ENCODE assay signal across 29 mouse cellular contexts in the genomic region with DNA sequence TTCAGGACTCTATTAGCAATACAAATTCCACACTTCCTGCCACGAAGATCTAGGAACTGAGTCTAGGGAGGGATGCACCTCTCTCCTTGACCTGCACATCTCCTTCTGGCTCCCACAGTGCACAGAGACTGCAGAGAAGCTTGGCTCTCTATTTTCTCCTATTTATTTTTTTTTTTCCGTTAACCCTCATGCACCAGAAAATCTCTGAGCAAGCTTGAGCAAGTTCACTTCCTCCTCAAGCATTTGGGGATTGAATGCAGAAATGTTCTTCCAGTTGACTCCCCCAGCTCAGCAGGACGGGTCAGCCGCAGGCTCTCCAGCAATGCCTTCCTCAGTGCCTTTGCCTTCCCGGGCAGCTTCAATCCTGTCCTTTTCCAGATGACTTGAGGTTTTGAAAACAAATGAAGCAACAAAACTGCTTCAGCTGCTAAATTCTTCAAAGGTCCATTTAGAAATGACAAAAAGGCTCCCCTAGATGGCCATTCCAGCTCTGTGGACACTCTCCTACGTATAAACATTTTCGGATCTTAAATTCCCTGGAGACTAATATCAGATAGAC.
DNase-seq lines count a peak whose midpoint lies in the region; ATAC-seq and TF ChIP-seq lines count a peak whose summit lies in the region.
"Had no signal": no experiment of that assay in that cellular context is flagged by ENCODE, and none has a peak within 500 bp of the region (broad histone marks: within the 10 kb centered on the region; RNA-seq: fewer than 3 reads in every experiment).

No protein-coding gene starts in this region.

- no peak for TF ChIP-seq EP300 in CH12.LX (IDR thresholded peaks at IDR 0.05; ENCODE audit: low read length)

- dilution Hi-C loops in CH12.LX (cut with MboI; ENCODE audit: extremely low pct_ligation_motif_present, extremely low pct_unique_long_range_greater_than_20kb, low sequenced_read_pairs): no loop called here

- no peak for TF ChIP-seq POLR2A in CH12.LX (IDR thresholded peaks at IDR 0.05; ENCODE audit: low read depth, low read length)

- H3K79me2 ChIP-seq in CH12.LX (replicated peaks; ENCODE audit: control insufficient read depth, extremely low read depth, insufficient read depth, poor library complexity, severe bottlenecking): no peaks in the 10 kb centered on the region

- DNase-seq in hindbrain, postnatal 0 days (ENCODE audit: low spot score): peak; percentile 22
- no peak for DNase-seq in hindbrain, embryonic 10.5 days (ENCODE audit: low spot score)
- peak; percentile 10 for DNase-seq in left cerebral cortex, postnatal 4 days
- DNase-seq in left cerebral cortex, adult 11 months (ENCODE audit: low spot score): no peak
- DNase-seq in CH12.LX (ENCODE audit: extremely low read depth): no peak
- DNase-seq in retina, embryonic 14.5 days (ENCODE audit: low spot score): peak; percentile 39
- DNase-seq in heart, adult 8-10 months (ENCODE audit: low spot score): no peak
- no peak for DNase-seq in urinary bladder, adult 18-20 months (ENCODE audit: low spot score in 2 of 2)
- DNase-seq: adrenal gland, adult 8-10 months; cerebellum, adult 8-10 months; cerebellum, postnatal 25 days; gastrocnemius, postnatal 36 days; heart, adult 18-20 months; heart, postnatal 4 days; kidney, adult 2 months; kidney, postnatal 36 days; liver, embryonic 13.5 days; lung, adult 18-20 months; lung, postnatal 4 days; thymus, postnatal 14 days had no signal

- TF ChIP-seq CTCF in hindbrain, postnatal 0 days (IDR thresholded peaks at IDR 0.05; ENCODE audit: low read depth): no peak
- no peak for TF ChIP-seq CTCF in CH12.LX (conservative IDR thresholded peaks at IDR 0.05 in 1 of 2, IDR thresholded peaks at IDR 0.05 in 1 of 2; ENCODE audit: low read depth in 2 of 2, low read length in 2 of 2)

- H3K9ac ChIP-seq in hindbrain, postnatal 0 days (replicated peaks; ENCODE audit: low read length): no peak overlapping the region
- H3K9ac ChIP-seq in CH12.LX (ENCODE audit: insufficient read depth, low read depth): no peak overlapping the region
- H3K9ac ChIP-seq: forebrain, embryonic 13.5 days; heart, embryonic 12.5 days; hindbrain, embryonic 14.5 days; limb, embryonic 15.5 days; liver, embryonic 13.5 days; midbrain, embryonic 12.5 days had no signal

- H3K4me1 ChIP-seq in hindbrain, postnatal 0 days (ENCODE audit: insufficient read depth, low read length): no peaks in the 10 kb centered on the region
- H3K4me1 ChIP-seq in hindbrain, embryonic 10.5 days (replicated peaks): peaks cover 17% of the 10 kb centered on the region
- H3K4me1 ChIP-seq in CH12.LX (ENCODE audit: control insufficient read depth in 1 of 2, insufficient read depth in 2 of 2): peaks cover 3 to 54% of the 10 kb centered on the region in 2 experiments; a peak in 3 of 4 replicates
- H3K4me1 ChIP-seq: liver, embryonic 13.5 days had no signal

- H3K9me3 ChIP-seq in hindbrain, postnatal 0 days (ENCODE audit: low read length): no peaks in the 10 kb centered on the region
- H3K9me3 ChIP-seq in hindbrain, embryonic 10.5 days: no peaks in the 10 kb centered on the region
- H3K9me3 ChIP-seq in CH12.LX (replicated peaks; ENCODE audit: low read length): no peaks in the 10 kb centered on the region
- H3K9me3 ChIP-seq: forebrain, embryonic 13.5 days; heart, embryonic 12.5 days; limb, embryonic 10.5 days; limb, embryonic 15.5 days; liver, embryonic 13.5 days; midbrain, embryonic 12.5 days had no signal

- intact Hi-C loops in left cerebral cortex, postnatal 4 days (cut with DNase I): no loop called here

- no peak for ATAC-seq in hindbrain, postnatal 0 days
- ATAC-seq: forebrain, embryonic 13.5 days; inflammation-experienced regulatory T-cells, adult 6 months; lung, postnatal 0 days had no signal

- no peak for TF ChIP-seq RAD21 in CH12.LX (IDR thresholded peaks at IDR 0.05; ENCODE audit: low read depth, low read length)

- H3K27ac ChIP-seq in hindbrain, postnatal 0 days: no peak overlapping the region
- no peak overlapping the region for H3K27ac ChIP-seq in hindbrain, embryonic 10.5 days
- H3K27ac ChIP-seq in CH12.LX (ENCODE audit: insufficient read depth, low read depth): no peak overlapping the region
- H3K27ac ChIP-seq: forebrain, embryonic 13.5 days; hindbrain, embryonic 14.5 days; limb, embryonic 10.5 days; limb, embryonic 15.5 days; liver, embryonic 13.5 days; midbrain, embryonic 12.5 days had no signal

- no peaks in the 10 kb centered on the region for H3K27me3 ChIP-seq in hindbrain, postnatal 0 days (ENCODE audit: insufficient read depth, low read length)
- H3K27me3 ChIP-seq in hindbrain, embryonic 10.5 days (ENCODE audit: insufficient read depth, poor library complexity, severe bottlenecking): no peaks in the 10 kb centered on the region
- H3K27me3 ChIP-seq in CH12.LX (replicated peaks): no peaks in the 10 kb centered on the region
- H3K27me3 ChIP-seq: forebrain, embryonic 13.5 days; heart, embryonic 12.5 days; limb, embryonic 15.5 days; liver, embryonic 13.5 days; megakaryocyte, embryonic 14.5 days; midbrain, embryonic 12.5 days had no signal

- H3K36me3 ChIP-seq in hindbrain, postnatal 0 days (ENCODE audit: insufficient read depth, low read length): no peaks in the 10 kb centered on the region
- no peaks in the 10 kb centered on the region for H3K36me3 ChIP-seq in hindbrain, embryonic 10.5 days
- H3K36me3 ChIP-seq in CH12.LX (replicated peaks in 1 of 2; ENCODE audit: control insufficient read depth in 1 of 2, insufficient read depth in 1 of 2, low read length in 1 of 2): no peaks in the 10 kb centered on the region
- H3K36me3 ChIP-seq: heart, embryonic 12.5 days; limb, embryonic 10.5 days; limb, embryonic 15.5 days; liver, embryonic 13.5 days; midbrain, embryonic 12.5 days had no signal

- in situ Hi-C loops in CH12.LX (cut with MboI; ENCODE audit: low pct_ligation_motif_present, low pct_unique_long_range_greater_than_20kb, low sequenced_read_pairs): no loop called here

- H3K4me3 ChIP-seq in hindbrain, postnatal 0 days (ENCODE audit: low read length): no peak overlapping the region
- H3K4me3 ChIP-seq in hindbrain, embryonic 10.5 days: no peak overlapping the region
- no peak overlapping the region for H3K4me3 ChIP-seq in CH12.LX (replicated peaks in 1 of 3; ENCODE audit: low read depth in 2 of 3, low read length in 2 of 3, poor library complexity in 1 of 3)
- H3K4me3 ChIP-seq: forebrain, embryonic 13.5 days; heart, embryonic 12.5 days; limb, embryonic 10.5 days; limb, embryonic 15.5 days; liver, embryonic 13.5 days; megakaryocyte, embryonic 14.5 days; midbrain, embryonic 12.5 days had no signal

- no peak overlapping the region for H3K4me2 ChIP-seq in hindbrain, postnatal 0 days (ENCODE audit: low read depth, low read length)
- H3K4me2 ChIP-seq in CH12.LX (ENCODE audit: insufficient read depth, low read depth, poor library complexity, severe bottlenecking): no peak overlapping the region; the same call in none of the 2 replicates
- H3K4me2 ChIP-seq: forebrain, embryonic 13.5 days; heart, embryonic 12.5 days; hindbrain, embryonic 14.5 days; limb, embryonic 15.5 days; liver, embryonic 13.5 days; midbrain, embryonic 12.5 days had no signal

- 27% methylated on average over 7 of the region's 7 CpGs for WGBS in hindbrain, postnatal 0 days
- 46% methylated on average over 7 of the region's 7 CpGs for WGBS in hindbrain, embryonic 10.5 days

TF ChIP-seq in CH12.LX, 34 proteins besides CTCF, POLR2A, EP300 and RAD21:
- TF ChIP-seq ZNF384 (IDR thresholded peaks at IDR 0.05; ENCODE audit: low read depth, low read length) (peak; percentile 63; the same call in 1 of the 2 replicates), MAFK (IDR thresholded peaks at IDR 0.05; ENCODE audit: insufficient replicate concordance, low read length) (no peak)
TF ChIP-seq in CH12.LX: peak in this region for 1.

Comparison
In these comparisons a context has a peak if more than half of its experiments do, and no peak if none do; other contexts are left out.
1. DNase-seq: peak in hindbrain, postnatal 0 days (single experiment), left cerebral cortex, postnatal 4 days (single experiment) and retina, embryonic 14.5 days (single experiment); none in hindbrain, embryonic 10.5 days (single experiment), left cerebral cortex, adult 11 months (single experiment), CH12.LX (single experiment), heart, adult 8-10 months (single experiment) and urinary bladder, adult 18-20 months (0 of 2).